Mouse (Mus musculus) midbrain, postnatal 0 days (tissue): ENCODE data around the gene Pglyrp2. TPM values are rescaled to one million over a fixed set of nuclear protein-coding genes. Genes with fewer than 3 reads are reported as not detected.

Source experiments
- ATAC-seq: fragments of 200-750 bp; cut with Nextera tagmentation; 2 replicates; pipeline ENCODE4 v1.8.0; 2017; ENCODE audit warnings: moderate number of reproducible peaks, mild to moderate bottlenecking, moderate TSS enrichment, moderate library complexity; ENCODE audit not compliant: low FRiP score
- DNase-seq: peaks from one replicate; pipeline ENCODE4 v3.0.0-alpha.2; 2015; ENCODE audit warnings: low spot score
- H3K27ac ChIP-seq: fragments of 300-500 bp; sonication (generic); 2 replicates; pipeline ENCODE4 v1.5.1; 2014; ENCODE audit warnings: low read depth, mild to moderate bottlenecking, low read length, mixed read lengths
- H3K27me3 ChIP-seq: fragments of 300-500 bp; sonication (generic); 2 replicates; pipeline ENCODE4 v1.6.1; 2014; ENCODE audit warnings: low read length, control low read depth, mixed read lengths; ENCODE audit not compliant: insufficient read depth
- H3K36me3 ChIP-seq: fragments of 300-500 bp; sonication (generic); 2 replicates; pipeline ENCODE4 v1.6.1; 2014; ENCODE audit warnings: low read length, control low read depth, mixed read lengths; ENCODE audit not compliant: insufficient read depth
- H3K4me1 ChIP-seq: fragments of 300-500 bp; sonication (generic); 2 replicates; pipeline ENCODE4 v1.6.1; 2014; ENCODE audit warnings: mild to moderate bottlenecking, control low read depth, antibody characterized with exemption, low read length, mixed read lengths; ENCODE audit not compliant: insufficient read depth
- H3K4me2 ChIP-seq: fragments of 300-500 bp; sonication (generic); 2 replicates; pipeline ENCODE4 v1.6.1; 2014; ENCODE audit warnings: low read depth, mild to moderate bottlenecking, low read length, mixed read lengths; ENCODE audit not compliant: poor library complexity, severe bottlenecking
- H3K4me3 ChIP-seq: fragments of 300-500 bp; sonication (generic); 2 replicates; pipeline ENCODE4 v1.5.1; 2014; ENCODE audit warnings: low read depth, mild to moderate bottlenecking, low read length, moderate library complexity
- H3K9ac ChIP-seq: fragments of 300-500 bp; sonication (generic); replicated peaks from 2 replicates; pipeline ENCODE4 v1.6.1; 2014; ENCODE audit warnings: mild to moderate bottlenecking, low read length, moderate library complexity, mixed read lengths; ENCODE audit not compliant: poor library complexity, severe bottlenecking
- H3K9me3 ChIP-seq: fragments of 300-500 bp; sonication (generic); 2 replicates; pipeline ENCODE4 v1.6.1; 2016; ENCODE audit warnings: low read length, control low read depth
- CTCF ChIP-seq: IDR thresholded peaks from 2 replicates; pipeline ENCODE4 v1.5.1; 2016; ENCODE audit warnings: antibody characterized with exemption, mild to moderate bottlenecking
- WGBS: fragments of 180-500 bp; shearing (Covaris S2); extraction: QIAGEN DNeasy Blood & Tissue Kit; methylation state at CpG from one replicate; pipeline ENCODE4 v1.1.7; 2014; 5-methylcytosine and 5-hydroxymethylcytosine counted together
- polyA plus RNA-seq: library from polyadenylated mRNA; unstranded; fragments of >200 nt; fragmentation: Nextera tagmentation; extraction: Ambion mirVana; gene quantifications from 2 replicates; pipeline ENCODE4 v1.2.1, GENCODE M21; 2015
- total RNA-seq: library from RNA; depleted of rRNA; stranded (reverse); fragments of >200 nt; gene quantifications from 2 replicates; pipeline ENCODE4 v1.2.3, GENCODE M21; 2014; rRNA removed

Pglyrp2 gene
- total RNA-seq (not detected in 2 replicates), polyA plus RNA-seq (not detected in 2 replicates)

GRCm38 (mm10) chr17:32424034-32424433, at the start of gene Pglyrp2:
TSS of gene Pglyrp2 (minus strand) at chr17:32424167.
- Histone ChIP-seq H3K27ac (no peak within 1 kb of the TSS), H3K36me3 (no peaks in the 10 kb centered on the region), H3K4me3 (no peak within 1 kb of the TSS), H3K9ac (no peak within 1 kb of the TSS), H3K9me3 (no peaks in the 10 kb centered on the region), H3K27me3 (no peaks in the 10 kb centered on the region), H3K4me1 (no peaks in the 10 kb centered on the region), H3K4me2 (no peak within 1 kb of the TSS)
- 88% methylated on average over 2 of the region's 2 CpGs for WGBS
- DNase-seq = no peak
- no peak for ATAC-seq
- TF ChIP-seq CTCF = no peak

GRCm38 (mm10) chr17:32472176-32472575, 48.2 kb upstream of the Pglyrp2 start:
- H3K9me3 ChIP-seq = no peaks in the 10 kb centered on the region
- TF ChIP-seq CTCF = no peak
- H3K4me1 ChIP-seq = no peaks in the 10 kb centered on the region
- WGBS = 74% methylated on average over 7 of the region's 7 CpGs
- DNase-seq (no peak), ATAC-seq (no peak)
- no peak overlapping the region for H3K27ac ChIP-seq
- H3K27me3 ChIP-seq = no peaks in the 10 kb centered on the region
- H3K4me3 ChIP-seq = no peak overlapping the region
- no peak overlapping the region for H3K9ac ChIP-seq
- no peak overlapping the region for H3K4me2 ChIP-seq
- H3K36me3 ChIP-seq = no peaks in the 10 kb centered on the region

GRCm38 (mm10) chr17:32470795-32471194, 46.8 kb upstream of the Pglyrp2 start:
- TF ChIP-seq CTCF = no peak
- ATAC-seq (no peak), DNase-seq (no peak)
- H3K9me3 ChIP-seq = no peaks in the 10 kb centered on the region
- no peak overlapping the region for H3K4me3 ChIP-seq
- no peaks in the 10 kb centered on the region for H3K27me3 ChIP-seq
- H3K4me1 ChIP-seq = no peaks in the 10 kb centered on the region
- 76% methylated on average over 4 of the region's 4 CpGs for WGBS
- no peak overlapping the region for H3K4me2 ChIP-seq
- no peak overlapping the region for H3K9ac ChIP-seq
- H3K36me3 ChIP-seq = no peaks in the 10 kb centered on the region
- H3K27ac ChIP-seq = no peak overlapping the region

GRCm38 (mm10) chr17:32468494-32468893, 44.5 kb upstream of the Pglyrp2 start:
- Histone ChIP-seq H3K27me3 (no peaks in the 10 kb centered on the region), H3K9me3 (no peaks in the 10 kb centered on the region), H3K9ac (no peak overlapping the region), H3K36me3 (no peaks in the 10 kb centered on the region), H3K4me2 (no peak overlapping the region), H3K4me3 (no peak overlapping the region), H3K27ac (no peak overlapping the region), H3K4me1 (no peaks in the 10 kb centered on the region)
- ATAC-seq = no peak
- 66% methylated on average over 7 of the region's 7 CpGs for WGBS
- no peak for TF ChIP-seq CTCF
- DNase-seq = no peak

GRCm38 (mm10) chr17:32454997-32455396, 31.0 kb upstream of the Pglyrp2 start:
- Histone ChIP-seq H3K4me2 (no peak overlapping the region), H3K4me3 (no peak overlapping the region), H3K9me3 (no peaks in the 10 kb centered on the region), H3K27me3 (0 out of 2 replicates have a peak, but pooled peaks cover 6% of the 10 kb centered on the region), H3K27ac (no peak overlapping the region), H3K4me1 (no peaks in the 10 kb centered on the region), H3K36me3 (no peaks in the 10 kb centered on the region), H3K9ac (no peak overlapping the region)
- ATAC-seq (no peak), DNase-seq (no peak)
- WGBS = 59% methylated on average over 2 of the region's 2 CpGs
- no peak for TF ChIP-seq CTCF

GRCm38 (mm10) chr17:32454188-32454587, 30.2 kb upstream of the Pglyrp2 start:
- Histone ChIP-seq H3K27me3 (0 out of 2 replicates have a peak, but pooled peaks cover 6% of the 10 kb centered on the region), H3K9me3 (no peaks in the 10 kb centered on the region), H3K4me2 (no peak overlapping the region), H3K9ac (no peak overlapping the region), H3K4me3 (no peak overlapping the region), H3K36me3 (no peaks in the 10 kb centered on the region), H3K4me1 (no peaks in the 10 kb centered on the region), H3K27ac (no peak overlapping the region)
- WGBS = 61% methylated on average over 4 of the region's 4 CpGs
- TF ChIP-seq CTCF = no peak
- ATAC-seq = no peak
- DNase-seq = no peak
